Mouse (Mus musculus): ENCODE data around the gene Cysrt1. TPM values are rescaled to one million over a fixed set of nuclear protein-coding genes. Genes with fewer than 3 reads are reported as not detected.
A peak's percentile ranks its signal among the peaks of the same experiment; 100 is the strongest.

Gene Cysrt1
- polyA plus RNA-seq, 1 experiment from 2014 or later: 0.22 TPM

DNA sequence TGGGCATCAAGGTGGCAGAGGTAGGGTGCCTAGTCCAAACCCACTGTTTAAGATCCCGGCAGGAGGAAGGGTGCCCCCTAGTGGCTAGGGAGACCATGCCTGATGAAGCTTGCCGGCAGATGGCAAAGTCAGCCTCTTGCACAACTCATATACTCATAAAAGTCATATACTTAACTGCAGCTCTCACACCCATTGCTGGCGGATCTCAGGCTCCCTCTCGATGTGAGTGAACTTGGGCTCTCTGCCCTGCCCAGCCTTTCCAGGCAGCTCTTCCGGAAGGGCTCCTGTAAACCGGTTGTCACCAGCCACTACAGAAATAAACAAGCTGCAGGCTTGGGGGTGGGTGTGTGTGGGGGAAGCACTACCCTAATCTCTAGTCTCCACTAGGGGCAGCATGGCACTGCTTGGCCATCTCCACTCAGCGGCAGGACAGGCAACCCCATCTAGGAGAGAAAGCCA lies 13.8 kb downstream of the Cysrt1 start:
- Histone ChIP-seq H3K27me3 (ENCODE audit: poor library complexity, severe bottlenecking) (peaks cover 14% of the 10 kb centered on the region), H3K36me3 (replicated peaks) (peaks cover 3% of the 10 kb centered on the region), H3K4me3 (peak overlapping the region; percentile 38), H3K9me3 (no peaks in the 10 kb centered on the region), H3K4me1 (peaks cover 30% of the 10 kb centered on the region), H3K27ac (peak overlapping the region; percentile 80)
- 0% methylated on average over 7 of the region's 7 CpGs for WGBS
- peak; percentile 81 for DNase-seq (ENCODE audit: extremely low spot score, low spot score)

DNA sequence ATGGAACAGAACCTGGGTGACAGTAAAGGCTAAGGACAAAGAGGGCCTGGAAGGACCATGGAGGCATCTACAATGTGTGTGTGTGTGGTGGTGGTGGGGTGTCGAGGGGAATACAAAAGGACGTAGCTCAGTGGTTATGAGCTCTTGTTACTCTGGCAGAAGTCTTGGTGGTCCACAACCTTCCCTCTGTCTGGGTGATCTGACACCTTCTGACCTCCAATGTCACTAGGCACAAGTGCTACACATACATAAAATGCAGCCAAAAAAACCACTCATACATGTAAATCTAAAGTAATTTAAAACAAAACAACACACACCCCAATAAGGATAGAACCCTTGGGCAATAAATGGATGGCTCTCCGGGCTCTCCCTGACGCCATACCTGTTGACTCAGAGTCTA lies 14.8 kb downstream of the Cysrt1 start:
- H3K27me3 ChIP-seq (ENCODE audit: poor library complexity, severe bottlenecking): peaks cover 14% of the 10 kb centered on the region
- 94% methylated on average over 4 of the region's 4 CpGs for WGBS
- H3K9me3 ChIP-seq: no peaks in the 10 kb centered on the region
- H3K27ac ChIP-seq: 0 out of 2 replicates have a peak overlapping the region, but pooled peaks have one; percentile 32
- no peak overlapping the region for H3K4me3 ChIP-seq
- DNase-seq (ENCODE audit: extremely low spot score, low spot score): no peak
- peaks cover 37% of the 10 kb centered on the region for H3K4me1 ChIP-seq
- H3K36me3 ChIP-seq (replicated peaks): peaks cover 13% of the 10 kb centered on the region

DNA sequence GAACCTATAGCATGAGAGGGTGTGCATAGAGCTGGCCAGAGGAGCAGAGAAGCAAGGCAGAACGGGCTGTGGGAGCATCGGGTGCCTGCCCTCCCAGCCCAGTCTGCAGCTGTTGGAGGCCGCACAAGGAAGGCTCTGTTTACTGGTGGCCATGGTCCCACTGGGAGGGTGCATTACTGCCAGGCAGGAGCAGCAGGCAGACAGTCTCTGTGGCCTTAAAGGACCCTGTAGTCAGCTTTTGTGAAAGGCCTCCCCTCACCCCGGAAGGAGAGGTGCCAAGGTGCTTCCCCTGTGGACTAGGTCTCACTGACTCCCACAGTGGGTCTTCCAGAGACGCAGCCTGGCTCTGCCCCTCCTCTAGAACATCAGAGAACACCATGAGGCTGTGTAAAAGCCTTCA lies 15.4 kb downstream of the Cysrt1 start:
- peaks cover 14% of the 10 kb centered on the region for H3K27me3 ChIP-seq (ENCODE audit: poor library complexity, severe bottlenecking)
- peaks cover 38% of the 10 kb centered on the region for H3K4me1 ChIP-seq
- 86% methylated on average over 5 of the region's 5 CpGs for WGBS
- no peak for DNase-seq (ENCODE audit: extremely low spot score, low spot score)
- H3K9me3 ChIP-seq: no peaks in the 10 kb centered on the region
- no peak overlapping the region for H3K4me3 ChIP-seq
- peaks cover 18% of the 10 kb centered on the region for H3K36me3 ChIP-seq (replicated peaks)
- H3K27ac ChIP-seq: peak overlapping the region; percentile 32; the same call in 1 of the 2 replicates

DNA sequence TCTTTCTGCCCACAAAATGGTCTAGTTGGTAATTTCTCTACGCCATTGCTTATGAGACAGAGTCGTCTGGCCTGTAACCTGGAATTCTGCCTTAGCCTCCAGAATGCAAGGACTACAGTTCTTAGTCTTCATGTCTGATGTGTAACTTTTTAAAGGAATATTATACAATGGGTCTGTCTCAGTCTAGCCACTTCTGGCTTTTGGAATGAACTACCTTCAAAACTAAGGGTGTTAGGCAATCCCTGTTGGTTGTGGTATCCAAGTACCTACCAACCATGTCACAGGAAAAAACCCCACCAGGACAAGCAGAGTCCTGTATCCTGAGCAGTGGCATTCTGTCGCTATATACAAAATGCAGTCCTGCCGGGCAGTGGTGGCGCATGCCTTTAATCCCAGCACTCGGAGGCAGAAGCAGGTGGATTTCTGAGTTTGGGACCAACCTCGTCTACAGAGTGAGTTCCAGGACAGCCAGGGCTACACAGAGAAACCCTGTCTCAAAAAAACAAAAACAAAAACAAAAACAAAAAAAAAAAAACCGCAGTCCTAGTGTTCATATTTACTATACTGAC lies 16.4 kb downstream of the Cysrt1 start:
- Histone ChIP-seq H3K27me3 (ENCODE audit: poor library complexity, severe bottlenecking) (peaks cover 8% of the 10 kb centered on the region), H3K27ac (peak overlapping the region; percentile 97), H3K9me3 (no peaks in the 10 kb centered on the region), H3K4me3 (peak overlapping the region; percentile 87), H3K4me1 (peaks cover 40% of the 10 kb centered on the region), H3K36me3 (replicated peaks) (peaks cover 27% of the 10 kb centered on the region)
- 81% methylated on average over 8 of the region's 8 CpGs for whole genome bisulfite sequencing
- no peak for DNase-seq (ENCODE audit: extremely low spot score, low spot score)

DNA sequence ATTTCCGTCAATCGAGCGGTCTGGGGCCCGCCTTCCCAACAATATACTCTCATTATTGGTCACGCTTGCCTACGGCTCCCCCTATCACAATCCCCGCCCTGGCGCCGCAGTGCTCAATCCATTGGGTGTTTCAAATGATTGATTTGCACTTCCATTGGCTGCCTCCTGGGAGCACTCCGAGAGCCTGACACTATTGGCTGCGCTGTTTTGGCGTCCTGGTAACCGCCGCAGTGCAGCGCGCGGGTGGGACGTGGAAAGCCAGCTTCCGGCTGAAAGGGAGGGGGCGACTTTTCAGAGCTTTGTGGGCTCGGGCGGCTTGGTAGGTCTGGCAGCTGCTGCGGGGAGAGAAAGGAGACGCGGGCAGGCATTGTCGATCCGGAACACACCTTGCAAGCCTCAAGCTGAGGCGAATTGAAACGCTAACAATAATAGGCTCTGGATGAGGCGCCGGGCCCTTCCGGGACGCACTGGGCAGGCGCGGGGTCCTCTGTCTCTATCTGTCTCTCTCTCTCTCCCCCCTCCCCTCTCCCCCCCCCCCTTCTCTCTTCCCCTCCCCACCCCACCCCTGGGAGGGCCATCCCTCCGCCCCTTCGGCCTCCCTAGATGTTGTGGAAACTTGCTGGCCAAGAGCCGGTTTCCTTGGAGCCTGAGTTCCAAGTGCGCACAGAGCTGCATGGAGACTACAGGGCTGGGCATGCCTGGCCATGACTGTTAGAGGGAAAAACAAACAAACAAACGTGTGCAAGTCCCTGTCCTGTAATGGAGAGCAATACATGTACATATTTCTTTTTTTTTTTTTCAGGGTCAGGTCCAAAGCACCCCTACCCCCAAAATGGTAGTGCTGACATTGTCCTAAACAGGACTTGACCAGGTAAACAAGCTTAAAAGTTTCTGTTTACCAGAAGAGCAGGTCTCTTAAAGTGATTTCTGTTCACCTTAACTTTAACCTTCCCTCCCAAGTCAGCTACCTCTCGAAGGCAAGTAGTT lies 17.2 kb downstream of the Cysrt1 start:
- Histone ChIP-seq H3K27ac (peak overlapping the region; percentile 97), H3K4me1 (peaks cover 40% of the 10 kb centered on the region), H3K36me3 (replicated peaks) (peaks cover 27% of the 10 kb centered on the region), H3K9me3 (no peaks in the 10 kb centered on the region), H3K4me3 (peak overlapping the region; percentile 87), H3K27me3 (ENCODE audit: poor library complexity, severe bottlenecking) (0 out of 2 replicates have a peak, but pooled peaks cover under 1% of the 10 kb centered on the region)
- WGBS: 2% methylated on average over 41 of the region's 41 CpGs
- peak; percentile 98 for DNase-seq (ENCODE audit: extremely low spot score, low spot score)

DNA sequence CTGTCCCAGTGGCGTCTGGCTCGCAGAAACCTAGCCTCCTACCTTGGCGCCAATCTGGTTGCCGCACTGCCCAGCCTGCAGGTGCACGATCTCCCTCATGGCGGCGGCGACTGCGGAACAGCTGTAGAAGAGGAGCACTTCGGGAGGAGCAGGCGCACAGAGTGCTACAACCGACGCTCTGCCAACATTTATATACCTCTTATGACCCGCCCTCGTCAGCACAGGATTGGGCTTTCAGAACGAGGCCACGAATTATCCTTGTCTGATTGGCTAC lies 17.8 kb downstream of the Cysrt1 start, which contains the start of gene Tubb4b:
Tubb4b (minus strand) TSS at position 211 of the 274 bp plus-strand sequence.
- DNase-seq (ENCODE audit: extremely low spot score, low spot score): no peak
- Histone ChIP-seq H3K36me3 (replicated peaks) (peaks cover 27% of the 10 kb centered on the region), H3K9me3 (no peaks in the 10 kb centered on the region), H3K27me3 (ENCODE audit: poor library complexity, severe bottlenecking) (no peaks in the 10 kb centered on the region), H3K27ac (peak within 1 kb of the TSS; percentile 97), H3K4me1 (peaks cover 40% of the 10 kb centered on the region), H3K4me3 (peak within 1 kb of the TSS; percentile 87)
- WGBS: under 1% methylated on average over 17 of the region's 17 CpGs

DNA sequence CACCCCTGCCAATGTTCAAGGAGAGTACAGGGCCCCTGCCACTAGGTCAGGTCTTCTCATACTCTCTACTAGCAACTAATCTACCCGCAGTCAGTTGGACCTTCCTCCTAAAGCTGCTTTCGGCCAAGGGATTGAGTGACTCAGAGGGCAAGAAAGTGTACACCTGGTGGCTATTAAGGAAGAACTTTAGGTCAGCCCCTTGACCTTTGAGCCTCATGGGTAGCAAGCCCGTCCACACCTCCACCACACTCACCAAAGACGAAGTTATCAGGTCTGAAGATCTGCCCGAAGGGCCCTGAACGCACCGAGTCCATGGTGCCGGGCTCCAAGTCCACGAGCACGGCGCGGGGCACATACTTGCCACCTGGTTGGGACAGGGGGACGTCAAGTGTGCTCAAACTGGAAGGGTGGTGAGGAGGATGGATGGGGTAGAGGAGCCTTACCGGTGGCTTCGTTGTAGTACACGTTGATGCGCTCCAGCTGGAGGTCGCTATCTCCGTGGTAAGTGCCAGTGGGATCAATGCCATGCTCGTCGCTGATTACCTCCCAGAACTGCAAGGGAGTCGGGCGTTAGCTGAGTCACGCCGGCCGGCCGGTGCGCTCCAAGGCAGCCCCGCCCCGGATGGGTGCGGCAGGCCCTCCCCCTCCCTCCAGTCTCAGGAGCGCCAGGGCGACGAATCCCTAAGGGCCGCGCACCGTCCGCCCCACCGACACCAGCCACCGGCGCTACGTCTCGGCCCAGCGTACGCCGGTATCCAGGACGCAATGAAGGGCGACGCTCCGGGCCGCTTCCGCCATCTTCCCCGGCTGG lies 18.4 kb downstream of the Cysrt1 start:
- Histone ChIP-seq H3K4me1 (peaks cover 37% of the 10 kb centered on the region), H3K9me3 (no peaks in the 10 kb centered on the region), H3K4me3 (peak overlapping the region; percentile 87), H3K27me3 (ENCODE audit: poor library complexity, severe bottlenecking) (no peaks in the 10 kb centered on the region), H3K36me3 (replicated peaks) (peaks cover 27% of the 10 kb centered on the region), H3K27ac (peak overlapping the region; percentile 97)
- WGBS: 3% methylated on average over 51 of the region's 53 CpGs
- peak; percentile 35 for DNase-seq (ENCODE audit: extremely low spot score, low spot score)

DNA sequence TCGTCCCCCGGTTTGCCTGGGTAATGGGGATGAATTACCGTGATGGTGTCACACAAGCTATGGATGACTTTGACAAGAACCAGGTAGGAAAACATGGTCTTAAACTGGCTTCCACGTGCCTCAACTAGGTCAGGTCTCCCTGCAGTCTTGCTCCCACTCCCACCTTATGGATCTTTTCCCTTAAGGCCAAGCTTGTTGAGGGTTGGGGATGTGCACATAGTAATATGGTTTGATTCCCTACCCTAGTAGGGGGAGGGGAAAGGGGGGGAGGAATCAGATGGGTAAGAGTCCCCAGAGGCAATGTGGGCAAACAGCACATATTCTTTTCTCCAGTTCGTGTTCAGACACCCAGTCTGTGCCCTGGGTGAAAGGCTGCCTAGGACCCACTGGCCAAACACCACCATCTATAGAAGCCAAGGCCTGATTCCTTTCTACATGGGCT lies 20.9 kb downstream of the Cysrt1 start:
- H3K27me3 ChIP-seq (ENCODE audit: poor library complexity, severe bottlenecking): no peaks in the 10 kb centered on the region
- H3K4me3 ChIP-seq: no peak overlapping the region
- WGBS: 73% methylated on average over 5 of the region's 5 CpGs
- H3K4me1 ChIP-seq: peaks cover 29% of the 10 kb centered on the region
- H3K27ac ChIP-seq: no peak overlapping the region
- DNase-seq (ENCODE audit: extremely low spot score, low spot score): no peak
- H3K9me3 ChIP-seq: no peaks in the 10 kb centered on the region
- H3K36me3 ChIP-seq (replicated peaks): peaks cover 27% of the 10 kb centered on the region

DNA sequence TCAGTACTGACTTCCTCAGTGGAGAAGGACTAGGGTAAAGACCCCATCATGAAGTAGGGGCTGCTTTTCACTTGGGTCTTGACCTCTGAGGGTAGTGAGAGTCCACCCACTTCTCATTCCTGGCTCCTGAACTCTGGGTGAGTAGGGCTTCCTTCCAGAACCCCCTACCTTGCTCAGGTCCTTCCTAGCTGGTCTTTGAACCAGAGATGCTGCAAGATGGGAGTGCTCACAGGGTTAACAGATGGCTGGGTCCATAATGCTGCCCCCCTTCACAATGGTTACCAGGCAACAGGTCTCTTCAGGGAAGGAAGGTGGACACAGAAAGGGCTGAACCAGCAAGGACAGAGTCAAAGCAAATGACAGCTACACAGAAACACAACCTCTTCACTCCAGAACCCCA lies 23.8 kb downstream of the Cysrt1 start, which contains the start of gene Fam166a:
Fam166a (plus strand) TSS at position 301 of the 400 bp plus-strand sequence.
- no peak within 1 kb of the TSS for H3K27ac ChIP-seq
- no peaks in the 10 kb centered on the region for H3K9me3 ChIP-seq
- peaks cover 9% of the 10 kb centered on the region; the same call in 1 of the 2 replicates for H3K27me3 ChIP-seq (ENCODE audit: poor library complexity, severe bottlenecking)
- H3K36me3 ChIP-seq (replicated peaks): peaks cover 23% of the 10 kb centered on the region
- peaks cover 15% of the 10 kb centered on the region for H3K4me1 ChIP-seq
- no peak for DNase-seq (ENCODE audit: extremely low spot score, low spot score)
- H3K4me3 ChIP-seq: no peak within 1 kb of the TSS

DNA sequence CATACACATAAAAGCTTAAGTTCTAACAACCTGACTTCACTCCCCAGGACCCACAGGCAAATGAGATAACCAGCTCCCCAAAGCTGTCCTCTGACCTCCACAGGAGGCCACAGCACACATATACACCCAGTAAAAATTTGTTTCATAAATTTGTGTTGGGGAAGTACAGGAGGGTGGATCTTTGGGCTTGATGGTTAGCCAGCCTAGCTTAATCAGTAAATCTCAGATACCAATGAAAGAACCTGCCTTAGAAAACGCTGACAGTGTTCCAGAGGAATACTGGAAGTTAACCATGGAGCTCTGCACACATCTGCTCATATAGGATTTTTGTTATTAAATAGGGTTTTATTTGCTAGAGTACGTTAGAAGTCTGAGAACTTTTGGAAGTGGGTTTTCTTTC lies 24.6 kb downstream of the Cysrt1 start:
- H3K27ac ChIP-seq: no peak overlapping the region
- peaks cover 9% of the 10 kb centered on the region for H3K4me1 ChIP-seq
- no peak overlapping the region for H3K4me3 ChIP-seq
- DNase-seq (ENCODE audit: extremely low spot score, low spot score): no peak
- 63% methylated on average over 2 of the region's 2 CpGs for WGBS
- H3K36me3 ChIP-seq (replicated peaks): peaks cover 15% of the 10 kb centered on the region
- peaks cover 16% of the 10 kb centered on the region; the same call in 1 of the 2 replicates for H3K27me3 ChIP-seq (ENCODE audit: poor library complexity, severe bottlenecking)
- no peaks in the 10 kb centered on the region for H3K9me3 ChIP-seq

DNA sequence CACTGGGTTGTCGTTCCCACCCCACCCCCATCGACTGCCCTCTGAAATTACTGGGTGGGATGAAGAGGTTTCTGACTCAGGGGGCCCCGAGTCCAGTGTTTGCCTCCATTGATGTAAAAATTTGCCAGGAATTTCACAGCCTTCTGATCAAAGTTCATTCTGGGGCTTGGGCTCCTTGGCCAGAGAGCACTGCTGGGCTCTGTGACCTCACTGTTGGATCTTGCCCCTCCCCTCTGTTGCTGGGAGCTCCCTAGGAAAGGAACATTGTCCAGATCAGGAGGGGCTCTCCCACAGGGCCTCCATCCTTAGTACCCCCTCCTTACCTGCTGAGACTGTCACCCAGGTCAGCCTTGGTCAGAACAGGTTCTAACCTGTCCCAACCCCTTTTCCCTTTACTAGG lies 27.8 kb downstream of the Cysrt1 start, which contains the start of gene Stpg3:
Stpg3 (minus strand) TSS at position 194 of the 400 bp plus-strand sequence.
- no peaks in the 10 kb centered on the region for H3K9me3 ChIP-seq
- no peak within 1 kb of the TSS for H3K27ac ChIP-seq
- WGBS: 80% methylated on average over 3 of the region's 3 CpGs
- peaks cover 22% of the 10 kb centered on the region for H3K27me3 ChIP-seq (ENCODE audit: poor library complexity, severe bottlenecking)
- peaks cover 4% of the 10 kb centered on the region; the same call in 1 of the 2 replicates for H3K36me3 ChIP-seq (replicated peaks)
- H3K4me1 ChIP-seq: peaks cover 26% of the 10 kb centered on the region
- no peak for DNase-seq (ENCODE audit: extremely low spot score, low spot score)
- H3K4me3 ChIP-seq: peak within 1 kb of the TSS; percentile 2; the same call in 1 of the 2 replicates

DNA sequence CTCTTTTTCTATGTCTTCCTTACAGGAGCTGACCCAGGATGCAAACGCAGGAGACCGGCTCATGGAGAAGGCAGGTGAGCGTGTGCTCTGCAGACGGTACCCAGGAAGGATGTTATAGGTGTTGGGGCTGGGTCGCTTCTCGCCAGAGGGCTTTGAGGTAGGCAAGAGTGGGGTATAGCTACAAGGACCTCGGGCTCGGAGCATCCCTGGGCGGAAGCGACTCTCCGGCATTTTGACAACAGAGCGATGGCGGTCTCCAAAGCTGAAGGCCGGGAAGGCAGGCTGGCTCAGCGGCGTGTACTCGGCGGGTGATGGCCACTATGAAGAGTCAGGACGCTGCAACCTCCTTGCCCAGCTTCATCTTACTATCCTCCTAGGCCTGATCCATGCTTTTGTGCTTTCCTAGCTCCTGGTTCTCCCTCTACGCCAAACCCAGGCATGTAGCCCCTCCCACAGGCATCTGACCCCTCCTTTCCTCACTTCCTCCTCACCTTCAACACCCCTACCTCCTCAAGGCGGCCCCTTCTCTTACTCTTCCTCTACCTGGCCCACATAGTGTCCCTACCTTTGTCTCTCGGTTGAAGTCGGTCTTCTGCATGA lies 28.9 kb downstream of the Cysrt1 start:
- H3K27ac ChIP-seq: no peak overlapping the region
- peaks cover 14% of the 10 kb centered on the region for H3K36me3 ChIP-seq (replicated peaks)
- 67% methylated on average over 23 of the region's 23 CpGs for WGBS
- DNase-seq (ENCODE audit: extremely low spot score, low spot score): no peak
- H3K4me3 ChIP-seq: peak overlapping the region; percentile 2; the same call in 1 of the 2 replicates
- peaks cover 22% of the 10 kb centered on the region for H3K27me3 ChIP-seq (ENCODE audit: poor library complexity, severe bottlenecking)
- peaks cover 26% of the 10 kb centered on the region for H3K4me1 ChIP-seq
- no peaks in the 10 kb centered on the region for H3K9me3 ChIP-seq

All from forebrain, embryonic 10.5 days (tissue).